9 mouse cellular contexts compared by ENCODE assay signal in genomic region chr9:32350332-32350731, GRCm38 (mm10). TPM values are rescaled to one million over a fixed set of nuclear protein-coding genes. Genes with fewer than 3 reads are reported as not detected.
DNase-seq lines count a peak whose midpoint lies in the region; ATAC-seq and TF ChIP-seq lines count a peak whose summit lies in the region.
"Had no signal": no experiment of that assay in that cellular context is flagged by ENCODE, and none has a peak within 500 bp of the region (broad histone marks: within the 10 kb centered on the region; RNA-seq: fewer than 3 reads in every experiment).

No protein-coding gene starts in this region.

- peaks cover 20% of the 10 kb centered on the region for H3K9me3 ChIP-seq in G1E (replicated peaks)
- H3K9me3 ChIP-seq: limb, embryonic 15.5 days had no signal

- no peak for DNase-seq in G1E (ENCODE audit: low spot score)
- DNase-seq in cerebellum, adult 2 months: peak; percentile 57 to 72
- peak; percentile 74 to 80 for DNase-seq in frontal cortex, postnatal 25 days (ENCODE audit: low spot score in 2 of 2)
- peak; percentile 87 to 89 for DNase-seq in kidney, postnatal 4 days
- DNase-seq in lung, adult 18-20 months: peak; percentile 44 to 60
- DNase-seq in skeletal muscle tissue, adult 2 months (ENCODE audit: low read depth, low spot score): peak; percentile 39

- H3ac ChIP-seq in C2C12 (ENCODE audit: control insufficient read depth, insufficient read length, low read depth): no peak overlapping the region

- H3K79me2 ChIP-seq in C2C12 (ENCODE audit: control insufficient read depth, insufficient read depth): no peaks in the 10 kb centered on the region

- no peak for ATAC-seq in G1E (ENCODE audit: extremely low read depth, insufficient number of reproducible peaks, low FRiP score, poor library complexity, severe bottlenecking)
- ATAC-seq in erythroid progenitor cell, adult 5-6 weeks (replicated peaks; ENCODE audit: low FRiP score, poor library complexity, severe bottlenecking): no peak

- TF ChIP-seq CTCF in C2C12 (IDR thresholded peaks at IDR 0.05; ENCODE audit: control insufficient read depth, insufficient read depth, insufficient read length) (peak; percentile 10), G1E (IDR thresholded peaks at IDR 0.05; ENCODE audit: low read depth, low read length) (0 out of 2 replicates have a peak, but pooled peaks have one; percentile 23)
- TF ChIP-seq CTCF in cerebellum, adult 2 months (IDR thresholded peaks at IDR 0.05; ENCODE audit: borderline replicate concordance, insufficient read depth, low read depth, low read length): peak; percentile 76

- no peak overlapping the region for H3K4me3 ChIP-seq in C2C12 (ENCODE audit: insufficient read depth, poor library complexity, severe bottlenecking)
- H3K4me3 ChIP-seq in G1E (ENCODE audit: low read depth, low read length): no peak overlapping the region
- no peak overlapping the region for H3K4me3 ChIP-seq in cerebellum, adult 2 months (replicated peaks; ENCODE audit: insufficient read depth, low read depth, low read length)
- H3K4me3 ChIP-seq: limb, embryonic 15.5 days had no signal

- no peaks in the 10 kb centered on the region for H3K36me3 ChIP-seq in C2C12 (ENCODE audit: control insufficient read depth, insufficient read depth)
- H3K36me3 ChIP-seq in G1E (replicated peaks): no peaks in the 10 kb centered on the region
- H3K36me3 ChIP-seq: limb, embryonic 15.5 days had no signal

- peaks cover 17% of the 10 kb centered on the region for H3K27me3 ChIP-seq in C2C12 (ENCODE audit: control insufficient read depth, insufficient read depth, insufficient read length)
- no peaks in the 10 kb centered on the region; the same call in 1 of the 2 replicates for H3K27me3 ChIP-seq in G1E (ENCODE audit: insufficient read depth, low read length)
- H3K27me3 ChIP-seq in cerebellum, adult 2 months (ENCODE audit: control insufficient read depth, insufficient read depth, low read length): no peaks in the 10 kb centered on the region; the same call in 1 of the 2 replicates

- no peaks in the 10 kb centered on the region for H3K4me1 ChIP-seq in G1E (ENCODE audit: insufficient read depth, low read depth, low read length)
- H3K4me1 ChIP-seq in cerebellum, adult 2 months (ENCODE audit: control insufficient read depth, insufficient read depth, low read length): no peaks in the 10 kb centered on the region

- TF ChIP-seq POLR2A in cerebellum, adult 2 months (IDR thresholded peaks at IDR 0.05; ENCODE audit: borderline replicate concordance, insufficient read depth, low read length): no peak

- no peaks in the 10 kb centered on the region for H3K79me3 ChIP-seq in C2C12 (ENCODE audit: low read depth)

- H3K27ac ChIP-seq in cerebellum, adult 2 months (ENCODE audit: insufficient read depth, low read length): no peak overlapping the region
- H3K27ac ChIP-seq: limb, embryonic 15.5 days had no signal

- 8% methylated on average over 6 of the region's 6 CpGs for WGBS in cerebellum, adult 2 months

TF ChIP-seq in C2C12, 6 proteins besides CTCF, POLR2A, EP300 and RAD21:
- TF ChIP-seq USF1 (IDR thresholded peaks at IDR 0.05; ENCODE audit: low read depth): no peak
- no peak for TF ChIP-seq MYOD1 (IDR thresholded peaks at IDR 0.05; ENCODE audit: control insufficient read depth, insufficient read length, low read depth)
- TF ChIP-seq FOSL1 (IDR thresholded peaks at IDR 0.05; ENCODE audit: insufficient read depth, low read length, poor library complexity, severe bottlenecking): no peak
- no peak for TF ChIP-seq MAX (IDR thresholded peaks at IDR 0.05)
- no peak for TF ChIP-seq CEBPB (IDR thresholded peaks at IDR 0.05; ENCODE audit: low read depth)
- no peak for TF ChIP-seq MYOG (IDR thresholded peaks at IDR 0.05; ENCODE audit: control insufficient read depth, extremely low read depth, insufficient read length)

RNA-seq across cellular contexts. Expression of gene Kcnj5, which starts 6.2 kb away (rescaled TPM):
- not detected for polyA plus RNA-seq in C2C12 (2012; fragmentation: generic; extraction: Trizol)
- total RNA-seq in G1E (2014; fragmentation: Nextera tagmentation): not detected in 2 replicates
- total RNA-seq in G1E (2017): 0.06 and 0.11 TPM in 2 replicates
- not detected in 2 replicates for polyA plus RNA-seq in G1E (2012)
- 0.21 and 0.23 TPM in 2 replicates for polyA plus RNA-seq in cerebellum, adult 2 months (2012; rRNA removed)
- total RNA-seq in erythroid progenitor cell, adult 5-6 weeks (2015; ENCODE audit: low replicate concordance): 0.36 TPM in 1 of 2 replicates, not detected in the other
- total RNA-seq in erythroid progenitor cell, adult 5-6 weeks (2017; ENCODE audit: low replicate concordance): 0.39 and 1.4 TPM in 2 replicates

RNA-seq across cellular contexts. Expression of gene Kcnj1, which starts 22.0 kb away (rescaled TPM):
- polyA plus RNA-seq in C2C12 (2012; fragmentation: generic; extraction: Trizol) (not detected), G1E (2012) (not detected in 2 replicates)
- total RNA-seq in G1E (2014; fragmentation: Nextera tagmentation) (not detected in 2 replicates), G1E (2017) (0.16 and 0.23 TPM in 2 replicates)
- polyA plus RNA-seq in cerebellum, adult 2 months (2012; rRNA removed): not detected in 2 replicates
- not detected in 2 replicates for total RNA-seq in erythroid progenitor cell, adult 5-6 weeks (2015; ENCODE audit: low replicate concordance)
- not detected in 2 replicates for total RNA-seq in erythroid progenitor cell, adult 5-6 weeks (2017; ENCODE audit: low replicate concordance)
- polyA plus RNA-seq: limb, embryonic 15.5 days had no signal

Comparison
In these comparisons a context has a peak if more than half of its experiments do, and no peak if none do; other contexts are left out.
1. CTCF ChIP-seq: peak in every context shown above with its lines; median percentile 76 in cerebellum, adult 2 months; 23 in G1E; 10 in C2C12.